Mouse (Mus musculus): ENCODE results near the gene Tuba1a. TPM values are rescaled to one million over a fixed set of nuclear protein-coding genes. Genes with fewer than 3 reads are reported as not detected.

Tuba1a gene
- total and polyA plus RNA-seq, 3 experiments, result 153 to 533 (median 254) TPM

DNA sequence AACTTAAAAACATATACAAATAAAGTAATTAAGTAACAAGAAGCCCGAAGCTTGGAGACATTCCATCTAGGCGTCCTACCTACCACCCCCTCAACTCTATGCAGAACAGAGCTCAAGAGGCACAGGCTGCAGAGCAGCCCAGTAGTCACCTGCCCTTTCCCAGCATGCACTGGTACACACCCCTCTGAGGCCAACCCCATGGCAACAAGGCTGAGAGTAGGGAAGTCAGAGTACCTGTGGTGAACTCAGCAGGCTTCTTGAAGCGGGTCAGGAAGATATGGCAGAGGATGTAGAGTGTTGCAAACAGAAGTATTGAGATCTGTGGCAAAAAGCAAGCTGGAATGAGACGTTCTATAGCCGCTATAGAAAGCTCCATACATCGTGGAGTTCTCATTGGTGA is 38.6 kb downstream of the Tuba1a start:
- DNase-seq (ENCODE audit: extremely low read depth), result no peak
- TF ChIP-seq EP300 (IDR thresholded peaks at IDR 0.05; ENCODE audit: low read length) (no peak), MXI1 (IDR thresholded peaks at IDR 0.05; ENCODE audit: low read depth, low read length) (no peak), SIN3A (IDR thresholded peaks at IDR 0.05; ENCODE audit: low read length) (no peak), NRF1 (IDR thresholded peaks at IDR 0.05; ENCODE audit: low read depth, low read length) (no peak), RCOR1 (conservative IDR thresholded peaks at IDR 0.05; ENCODE audit: low read depth, low read length) (no peak), JUND (conservative IDR thresholded peaks at IDR 0.05; ENCODE audit: low read depth, low read length) (no peak), MAZ (IDR thresholded peaks at IDR 0.05; ENCODE audit: low read depth, low read length) (no peak)
- peaks cover 5 to 25% of the 10 kb centered on the region in 2 experiments for H3K4me1 ChIP-seq (ENCODE audit: control insufficient read depth in 1 of 2, insufficient read depth in 2 of 2)
- H3K4me2 ChIP-seq (ENCODE audit: insufficient read depth, low read depth, poor library complexity, severe bottlenecking), result no peak overlapping the region
- no peak overlapping the region for H3K27ac ChIP-seq (ENCODE audit: insufficient read depth, low read depth)
- H3K9me3 ChIP-seq (replicated peaks; ENCODE audit: low read length), result no peaks in the 10 kb centered on the region
- no peak overlapping the region for H3K9ac ChIP-seq (ENCODE audit: insufficient read depth, low read depth)
- H3K27me3 ChIP-seq (replicated peaks), result no peaks in the 10 kb centered on the region
- H3K79me2 ChIP-seq (replicated peaks; ENCODE audit: control insufficient read depth, extremely low read depth, insufficient read depth, poor library complexity, severe bottlenecking), result peaks cover 12% of the 10 kb centered on the region; the same call in 1 of the 2 replicates
- in situ Hi-C loops (cut with MboI; ENCODE audit: low pct_ligation_motif_present, low pct_unique_long_range_greater_than_20kb, low sequenced_read_pairs), result loop anchor here (5.0 kb wide), 1 partner anchor 1498 kb away; no protein-coding TSS in a partner anchor
- peaks cover 28 to 48% of the 10 kb centered on the region in 2 experiments for H3K36me3 ChIP-seq (replicated peaks in 1 of 2; ENCODE audit: control insufficient read depth in 1 of 2, insufficient read depth in 1 of 2, low read length in 1 of 2)
- H3K4me3 ChIP-seq (replicated peaks in 1 of 3; ENCODE audit: low read depth in 2 of 3, low read length in 2 of 3, poor library complexity in 1 of 3), result no peak overlapping the region
- dilution Hi-C loops (cut with MboI; ENCODE audit: extremely low pct_ligation_motif_present, extremely low pct_unique_long_range_greater_than_20kb, low sequenced_read_pairs), result no loop called here

DNA sequence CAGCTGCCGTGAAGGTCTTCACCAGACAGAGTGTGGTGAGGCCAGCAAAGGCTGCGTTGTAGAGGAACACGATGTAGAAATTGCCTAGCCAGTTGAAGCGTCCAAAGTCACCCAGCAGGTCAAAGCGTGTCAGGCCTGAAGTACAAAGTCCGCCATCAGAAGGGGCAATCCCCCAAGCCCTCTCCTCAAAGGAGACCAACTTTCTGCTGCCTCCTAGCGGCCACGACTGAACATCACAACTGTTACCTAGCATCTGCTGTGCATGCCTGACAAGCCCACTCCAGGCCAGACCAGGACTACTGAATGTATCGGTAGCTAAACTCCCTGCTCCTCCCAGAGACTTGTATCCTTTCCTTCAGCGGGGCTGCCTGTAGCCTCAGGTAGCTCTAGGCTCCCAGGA is 48.8 kb downstream of the Tuba1a start:
- Histone ChIP-seq H3K36me3 (replicated peaks in 1 of 2; ENCODE audit: control insufficient read depth in 1 of 2, insufficient read depth in 1 of 2, low read length in 1 of 2) (peaks cover 28 to 69% of the 10 kb centered on the region in 2 experiments), H3K9ac (ENCODE audit: insufficient read depth, low read depth) (no peak overlapping the region), H3K4me3 (replicated peaks in 1 of 3; ENCODE audit: low read depth in 2 of 3, low read length in 2 of 3, poor library complexity in 1 of 3) (no peak overlapping the region), H3K4me1 (ENCODE audit: control insufficient read depth in 1 of 2, insufficient read depth in 2 of 2) (no peaks in the 10 kb centered on the region), H3K9me3 (replicated peaks; ENCODE audit: low read length) (no peaks in the 10 kb centered on the region), H3K27me3 (replicated peaks) (no peaks in the 10 kb centered on the region), H3K4me2 (ENCODE audit: insufficient read depth, low read depth, poor library complexity, severe bottlenecking) (no peak overlapping the region), H3K27ac (ENCODE audit: insufficient read depth, low read depth) (no peak overlapping the region), H3K79me2 (replicated peaks; ENCODE audit: control insufficient read depth, extremely low read depth, insufficient read depth, poor library complexity, severe bottlenecking) (no peaks in the 10 kb centered on the region)
- TF ChIP-seq GABPA (IDR thresholded peaks at IDR 0.05; ENCODE audit: insufficient replicate concordance, low read depth, low read length) (no peak), JUN (IDR thresholded peaks at IDR 0.05; ENCODE audit: insufficient read depth, low read depth, low read length) (no peak), SMC3 (IDR thresholded peaks at IDR 0.05; ENCODE audit: low read depth, low read length) (peak; percentile 71), CTCF (conservative IDR thresholded peaks at IDR 0.05 in 1 of 2, IDR thresholded peaks at IDR 0.05 in 1 of 2; ENCODE audit: low read depth in 2 of 2, low read length in 2 of 2) (peak; percentile 74 to 91), RAD21 (IDR thresholded peaks at IDR 0.05; ENCODE audit: low read depth, low read length) (peak; percentile 36), ZNF384 (IDR thresholded peaks at IDR 0.05; ENCODE audit: low read depth, low read length) (no peak)
- peak; percentile 60 for DNase-seq (ENCODE audit: extremely low read depth)
- dilution Hi-C loops (cut with MboI; ENCODE audit: extremely low pct_ligation_motif_present, extremely low pct_unique_long_range_greater_than_20kb, low sequenced_read_pairs), result no loop called here
- in situ Hi-C loops (cut with MboI; ENCODE audit: low pct_ligation_motif_present, low pct_unique_long_range_greater_than_20kb, low sequenced_read_pairs), result no loop called here

DNA sequence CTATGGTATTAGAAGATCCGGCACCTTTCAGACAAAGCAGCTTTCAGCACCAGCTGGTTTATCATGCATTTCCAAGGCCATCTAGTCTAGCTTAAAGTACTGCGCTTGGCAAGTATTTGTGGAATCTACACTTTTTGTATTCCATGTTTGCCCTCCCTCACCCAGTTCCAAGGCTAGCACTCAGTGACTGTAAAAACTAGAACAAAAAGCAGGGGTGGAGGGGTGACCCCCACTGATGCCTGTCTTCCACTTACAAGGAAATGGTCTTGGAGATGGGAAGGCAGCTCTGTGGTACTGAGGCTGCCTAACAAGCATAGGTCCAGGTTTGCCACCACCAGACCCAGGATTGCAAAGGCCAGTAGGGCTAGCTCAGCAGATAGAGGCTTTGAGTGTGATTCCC is 50.9 kb downstream of the Tuba1a start:
- Histone ChIP-seq H3K4me3 (replicated peaks in 1 of 3; ENCODE audit: low read depth in 2 of 3, low read length in 2 of 3, poor library complexity in 1 of 3) (no peak overlapping the region), H3K9ac (ENCODE audit: insufficient read depth, low read depth) (no peak overlapping the region), H3K9me3 (replicated peaks; ENCODE audit: low read length) (no peaks in the 10 kb centered on the region), H3K36me3 (replicated peaks in 1 of 2; ENCODE audit: control insufficient read depth in 1 of 2, insufficient read depth in 1 of 2, low read length in 1 of 2) (peaks cover 9 to 48% of the 10 kb centered on the region in 2 experiments), H3K4me2 (ENCODE audit: insufficient read depth, low read depth, poor library complexity, severe bottlenecking) (no peak overlapping the region), H3K27ac (ENCODE audit: insufficient read depth, low read depth) (no peak overlapping the region), H3K79me2 (replicated peaks; ENCODE audit: control insufficient read depth, extremely low read depth, insufficient read depth, poor library complexity, severe bottlenecking) (no peaks in the 10 kb centered on the region), H3K4me1 (ENCODE audit: control insufficient read depth in 1 of 2, insufficient read depth in 2 of 2) (peaks cover 0 to 6% of the 10 kb centered on the region in 2 experiments; a peak in 1 of 4 replicates), H3K27me3 (replicated peaks) (peaks cover 3% of the 10 kb centered on the region)
- in situ Hi-C loops (cut with MboI; ENCODE audit: low pct_ligation_motif_present, low pct_unique_long_range_greater_than_20kb, low sequenced_read_pairs) (no loop called here), dilution Hi-C loops (cut with MboI; ENCODE audit: extremely low pct_ligation_motif_present, extremely low pct_unique_long_range_greater_than_20kb, low sequenced_read_pairs) (no loop called here)
- TF ChIP-seq KAT2A (IDR thresholded peaks at IDR 0.05; ENCODE audit: insufficient replicate concordance, low read length) (no peak), POLR2AphosphoS2 (IDR thresholded peaks at IDR 0.05; ENCODE audit: low read depth, low read length) (peak; percentile 58; the same call in 1 of the 2 replicates)
- no peak for DNase-seq (ENCODE audit: extremely low read depth)

Measured in CH12.LX (cell line).